Mouse (Mus musculus): ENCODE results near the gene Gss.
"Not testable (repeated sequence)": the region's sequence is repeated elsewhere in the genome, so short reads cannot be mapped to it uniquely, and the experiment has no call there.

Gss gene

DNA sequence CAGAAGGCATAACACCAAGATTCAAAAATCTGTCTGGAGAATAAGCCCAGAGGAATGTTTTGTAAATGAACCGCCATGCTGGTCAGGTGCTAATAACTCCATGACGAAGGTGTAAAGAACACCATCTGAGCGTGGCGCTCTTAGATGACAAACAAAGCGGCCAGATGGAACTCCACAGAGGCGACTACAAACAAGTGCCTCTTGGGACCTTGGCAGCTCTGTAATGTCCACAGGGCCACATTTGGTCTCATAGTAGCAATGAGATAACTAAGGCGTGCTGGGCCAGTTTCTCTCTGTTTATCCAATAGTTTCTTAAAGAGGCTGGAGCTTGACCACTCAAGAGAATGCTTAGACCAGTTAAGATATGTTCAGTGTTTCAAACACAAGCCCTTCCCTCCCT, 18.6 kb downstream of the Gss start:
- DNase-seq (ENCODE audit: low spot score): no peak

DNA sequence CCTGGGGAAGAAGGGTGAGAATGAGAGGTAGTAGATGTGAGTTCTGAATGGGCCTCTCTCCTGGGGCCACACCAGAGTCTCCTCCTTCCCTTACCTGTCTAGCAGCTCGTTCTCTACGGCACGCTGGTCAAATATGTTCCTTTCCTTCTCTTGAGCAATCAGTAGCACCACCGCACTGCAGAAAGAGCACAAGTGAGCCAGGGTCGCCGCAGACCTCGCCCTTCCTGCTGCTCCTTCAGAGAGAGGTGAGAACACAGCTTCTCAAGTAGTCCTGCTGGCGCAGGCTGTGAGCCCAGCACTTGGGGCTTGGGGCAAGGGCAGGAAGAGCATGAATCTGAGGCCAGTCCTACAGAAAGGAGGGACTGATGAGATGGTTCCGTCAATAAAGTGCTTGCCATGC, 19.6 kb downstream of the Gss start:
- no peak for DNase-seq (ENCODE audit: low spot score)

DNA sequence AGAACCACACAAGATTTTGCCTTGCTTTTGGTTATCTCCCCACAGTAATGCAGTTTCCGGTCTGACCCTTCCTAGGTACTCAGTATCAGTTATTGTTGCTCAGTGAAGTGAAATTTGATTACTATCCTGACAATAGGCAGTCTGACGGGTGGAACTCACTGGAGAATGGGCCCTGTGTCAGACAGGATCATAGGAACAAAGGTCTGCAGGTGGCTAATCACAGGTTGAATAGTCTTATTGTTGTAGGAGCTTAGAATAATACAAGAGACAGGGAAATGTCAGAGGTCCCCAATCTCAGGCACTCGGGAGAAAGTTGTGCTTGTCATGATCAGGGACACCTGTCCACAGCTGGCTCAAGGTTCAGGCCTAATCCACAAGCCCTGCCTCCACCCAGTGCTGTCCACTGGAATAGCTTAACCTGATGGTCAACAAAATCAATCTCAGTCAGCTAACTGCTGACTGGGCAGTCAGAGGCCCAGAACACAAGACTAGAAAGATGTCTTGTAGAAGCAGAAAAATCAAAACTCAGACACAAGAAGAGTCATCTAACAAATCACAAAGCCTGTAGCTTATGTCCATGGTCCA, 23.3 kb downstream of the Gss start:
- no peak for DNase-seq (ENCODE audit: low spot score)

DNA sequence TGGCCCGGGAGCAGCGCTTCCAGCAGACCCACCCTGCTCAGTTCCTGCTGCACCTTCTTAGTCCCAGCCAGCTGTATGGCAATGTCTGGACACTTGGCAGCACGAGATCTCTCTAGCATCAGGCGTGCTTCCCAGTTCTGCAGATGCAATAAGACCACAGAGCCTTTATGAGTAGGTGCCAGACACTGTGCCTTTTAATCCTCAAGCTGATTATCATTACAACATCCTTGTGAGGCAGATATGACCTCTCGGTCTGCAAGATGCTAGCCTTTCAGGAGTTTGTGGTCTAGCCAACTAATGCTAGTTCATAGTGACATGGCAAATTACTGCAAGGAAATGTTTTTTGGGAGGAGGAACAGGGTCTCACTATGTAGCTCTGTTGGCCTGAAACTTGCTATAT, 24.9 kb downstream of the Gss start:
- no peak for DNase-seq (ENCODE audit: low spot score)

DNA sequence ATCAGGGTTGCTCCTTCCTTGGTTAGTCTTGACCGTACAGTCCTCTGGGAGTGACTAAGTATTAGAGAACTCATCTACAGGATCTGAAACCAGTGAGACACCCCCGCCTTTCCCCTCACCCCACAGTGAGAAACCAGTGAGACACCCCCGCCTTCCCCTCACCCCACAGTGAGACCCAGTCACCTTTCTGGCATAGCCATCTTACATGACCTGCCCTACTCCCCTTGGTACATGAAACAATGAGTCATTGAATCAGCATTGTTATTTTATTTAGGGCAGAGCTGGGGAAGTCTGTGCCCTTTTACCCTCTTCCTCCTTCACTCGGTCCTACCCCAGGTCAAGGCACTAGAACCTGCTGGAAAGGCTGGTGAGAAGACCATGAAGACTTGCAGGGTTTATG, 29.7 kb downstream of the Gss start:
- no peak for DNase-seq (ENCODE audit: low spot score)

DNA sequence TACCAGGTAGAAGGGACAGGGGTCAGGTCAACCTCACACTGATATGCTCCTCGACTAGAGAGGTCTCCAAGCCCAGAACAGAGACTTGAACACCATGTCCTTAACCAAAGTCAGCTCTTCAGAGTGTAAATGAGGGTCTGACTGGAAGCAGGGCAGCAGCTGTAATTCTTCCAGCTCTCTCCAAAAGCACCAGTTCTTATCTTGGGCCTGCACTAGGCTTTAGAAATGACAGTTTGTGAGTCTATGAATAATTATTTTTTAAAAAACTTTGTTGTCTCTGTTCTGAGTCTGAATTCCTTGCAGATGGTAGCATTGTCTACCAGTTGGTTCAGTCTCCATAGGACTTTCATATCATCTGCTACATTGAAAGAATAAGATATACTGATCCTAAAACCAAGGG, 30.4 kb downstream of the Gss start:
- DNase-seq (ENCODE audit: low spot score): no peak

DNA sequence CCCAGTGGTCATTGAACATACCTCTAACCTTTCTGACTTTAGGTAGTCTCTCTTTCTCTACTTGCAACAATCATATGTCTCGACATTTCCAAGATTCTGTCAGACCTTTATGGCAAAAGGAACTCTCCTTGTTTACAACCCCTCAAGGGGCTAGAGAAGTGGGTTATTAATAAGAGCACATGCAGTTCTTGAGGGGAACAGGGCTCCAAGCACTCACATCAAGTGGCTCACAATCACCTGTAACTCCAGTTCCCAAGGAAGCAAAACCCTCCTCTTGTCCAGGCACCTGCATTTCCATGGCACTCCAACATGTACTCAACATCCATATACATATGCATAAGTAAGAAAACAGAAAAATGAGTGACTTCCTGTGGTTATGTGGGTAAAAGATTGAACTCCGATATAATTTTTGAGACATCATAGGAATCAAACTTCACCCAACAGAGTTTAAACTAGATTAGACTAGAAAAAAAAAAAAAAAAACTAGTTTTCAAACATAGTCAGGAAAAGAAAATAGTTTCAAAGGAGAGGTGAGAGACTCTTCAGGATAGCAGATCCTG, 38.1 kb downstream of the Gss start:
- no peak for DNase-seq (ENCODE audit: low spot score)

DNA sequence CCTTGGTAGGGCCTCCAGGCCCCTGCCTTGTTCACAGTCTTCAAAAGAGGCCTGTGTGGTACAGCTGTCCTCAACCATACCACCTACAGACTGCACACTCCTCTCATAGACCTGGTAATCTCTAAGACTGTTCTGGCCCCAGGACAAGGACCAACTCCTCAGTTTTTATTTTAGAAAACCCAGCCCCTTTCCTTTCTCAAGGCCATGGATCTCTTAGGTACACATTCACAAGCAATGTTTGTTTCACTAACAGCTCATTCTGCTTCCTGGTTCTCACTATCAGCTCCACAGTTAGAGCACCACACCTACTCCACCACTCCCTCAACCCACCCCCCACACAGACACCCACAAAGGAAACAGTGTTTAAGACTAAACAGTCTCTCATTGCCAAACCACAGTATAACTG, 39.7 kb downstream of the Gss start:
- DNase-seq (ENCODE audit: low spot score): no peak

DNA sequence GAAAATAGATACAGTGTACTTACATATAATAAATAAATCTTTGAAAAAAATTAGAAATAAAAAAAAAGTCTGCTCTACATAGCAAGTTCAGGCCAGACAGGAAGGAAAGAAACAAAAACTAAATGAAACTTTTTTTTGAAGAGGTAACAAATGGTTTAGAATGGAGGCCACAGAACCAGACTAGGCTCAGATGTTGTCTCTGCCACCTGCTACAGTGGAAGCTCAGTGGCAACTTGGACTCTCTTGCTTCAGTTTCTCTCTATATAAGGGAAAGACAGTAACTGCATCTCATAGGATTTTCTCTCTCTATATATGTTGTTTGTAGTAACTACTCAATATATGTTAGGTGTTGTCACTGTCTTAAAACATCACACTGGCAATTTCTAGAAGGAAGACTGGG, 40.3 kb downstream of the Gss start:
- DNase-seq (ENCODE audit: low spot score): no peak

DNA sequence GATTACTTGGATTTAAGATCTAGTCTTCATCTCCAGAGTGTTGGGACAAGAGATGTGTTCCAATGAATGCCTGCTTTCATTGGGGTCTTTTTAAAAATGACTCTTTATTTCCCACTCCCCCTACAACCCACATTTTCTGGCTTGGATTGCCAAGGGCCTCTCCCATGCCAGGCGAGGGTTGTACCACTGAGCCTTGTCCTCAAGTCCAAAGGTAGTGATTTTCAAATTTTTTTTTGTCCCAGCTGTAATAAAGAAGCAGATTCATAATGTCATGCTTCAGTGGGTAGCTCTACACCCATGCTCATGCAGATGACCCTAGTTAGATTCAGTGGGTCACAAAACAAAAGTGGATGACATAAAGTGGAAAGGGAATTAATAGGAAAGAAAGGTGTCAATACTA, 45.7 kb downstream of the Gss start:
- DNase-seq (ENCODE audit: low spot score): no peak

DNA sequence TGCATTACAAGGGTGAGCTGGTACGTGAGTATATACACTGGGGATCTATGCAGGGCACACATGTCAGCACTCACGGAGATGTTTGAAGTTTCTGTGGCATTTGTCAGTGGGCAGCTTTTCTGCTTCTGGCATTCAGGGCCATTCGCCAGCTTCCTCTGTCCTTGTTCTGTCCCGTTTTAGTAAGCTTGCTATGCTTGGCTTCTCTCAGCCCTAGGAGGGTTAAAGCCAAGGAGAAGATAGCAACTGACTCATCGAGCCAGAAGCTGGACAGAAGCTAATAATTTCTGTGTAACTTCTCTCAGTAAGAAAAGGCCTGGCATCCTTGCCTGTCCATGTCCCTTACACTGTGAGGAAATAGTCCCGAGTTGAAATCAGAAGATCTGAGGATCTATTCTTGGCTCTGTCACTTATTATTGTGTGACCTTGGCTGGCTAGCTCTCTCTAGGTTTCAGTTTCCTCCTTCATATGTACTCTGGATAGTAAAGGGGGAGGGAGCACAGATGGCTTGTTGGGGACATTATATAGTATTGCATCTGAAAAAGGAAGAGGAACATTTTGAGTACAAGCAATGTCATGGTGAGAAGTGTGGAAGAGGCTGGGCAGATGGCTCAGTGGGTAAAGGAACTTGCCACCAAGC, 51.7 kb downstream of the Gss start:
- DNase-seq (ENCODE audit: low spot score): no peak

DNA sequence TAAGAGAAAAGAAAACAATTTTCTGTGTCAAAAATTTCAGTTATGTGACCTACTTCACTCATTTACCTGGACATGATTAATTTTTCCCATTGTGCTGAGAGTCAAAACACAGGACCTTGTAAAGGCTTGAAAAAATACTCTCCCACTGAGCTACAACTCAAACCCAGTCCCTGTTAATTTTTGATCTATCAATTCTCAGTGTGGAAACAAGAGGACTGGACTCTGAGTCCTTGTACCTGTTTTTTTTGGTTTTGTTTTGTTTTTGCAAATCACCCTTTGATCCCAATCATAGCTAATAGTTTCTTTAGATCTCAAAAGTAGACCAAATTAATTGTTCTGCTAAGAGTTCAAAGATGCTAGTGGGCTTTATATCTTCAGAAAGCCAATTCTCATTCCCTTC, 52.9 kb downstream of the Gss start:
- DNase-seq (ENCODE audit: low spot score): no peak

DNA sequence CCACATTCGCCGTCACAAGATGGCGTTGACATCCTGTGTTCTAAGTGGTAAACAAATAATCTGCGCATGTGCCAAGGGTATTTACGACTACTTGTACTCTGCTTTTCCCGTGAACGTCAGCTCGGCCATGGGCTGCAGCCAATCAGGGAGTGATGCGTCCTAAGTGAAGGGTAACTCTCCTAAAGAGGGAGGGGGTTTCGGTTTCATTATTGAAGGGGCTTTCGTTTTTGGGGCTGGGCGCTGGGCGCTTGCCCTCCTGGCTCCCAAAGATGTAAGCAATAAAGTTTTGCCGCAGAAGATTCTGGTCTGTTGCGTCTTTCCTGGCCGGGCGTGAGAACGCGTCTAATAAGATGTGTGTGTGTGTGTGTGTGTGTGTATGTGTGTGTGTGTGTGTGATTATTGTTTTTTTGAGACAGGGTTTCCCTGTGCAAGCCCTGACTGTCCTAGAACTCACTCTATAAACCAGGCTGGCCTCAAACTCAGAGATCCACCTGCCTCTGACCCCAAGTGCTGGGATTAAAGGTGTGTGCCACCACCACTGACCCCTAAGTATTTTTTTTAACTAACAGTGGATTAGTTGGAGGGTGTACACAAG, 54.0 kb downstream of the Gss start:
- DNase-seq (ENCODE audit: low spot score): not testable (repeated sequence)

DNA sequence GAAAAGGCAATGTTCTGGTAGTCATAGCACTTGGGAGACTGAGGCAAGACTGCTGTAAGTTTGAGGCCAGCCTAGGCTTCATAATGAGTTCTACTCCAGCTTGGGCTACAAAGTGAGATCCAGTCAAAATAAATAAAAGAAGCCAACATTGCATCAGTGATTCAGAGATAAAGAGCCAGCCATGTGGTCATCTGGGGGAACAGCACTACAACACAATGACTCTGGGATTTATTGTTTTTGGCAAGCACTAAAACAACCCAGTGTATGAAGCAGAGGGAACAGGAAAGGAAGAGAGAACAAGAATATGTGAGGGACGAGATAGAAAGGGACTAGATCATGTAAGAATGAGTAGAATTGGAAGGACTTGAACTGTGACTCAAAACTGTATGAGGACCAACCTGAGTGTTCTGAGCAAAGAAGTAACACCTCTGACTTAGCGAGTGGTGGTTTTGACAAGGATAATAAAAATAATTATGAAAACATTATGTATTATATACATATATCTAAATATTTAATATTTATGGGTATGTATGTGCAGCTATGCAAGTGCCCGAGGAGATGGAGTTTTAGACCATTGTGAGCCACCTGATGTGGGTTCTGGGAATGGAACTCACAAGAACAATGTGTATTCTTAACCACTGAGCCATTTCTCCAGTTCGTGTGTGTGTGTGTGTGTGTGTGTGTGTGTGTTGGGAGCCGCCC, 54.7 kb downstream of the Gss start:
- DNase-seq (ENCODE audit: low spot score): no peak

DNA sequence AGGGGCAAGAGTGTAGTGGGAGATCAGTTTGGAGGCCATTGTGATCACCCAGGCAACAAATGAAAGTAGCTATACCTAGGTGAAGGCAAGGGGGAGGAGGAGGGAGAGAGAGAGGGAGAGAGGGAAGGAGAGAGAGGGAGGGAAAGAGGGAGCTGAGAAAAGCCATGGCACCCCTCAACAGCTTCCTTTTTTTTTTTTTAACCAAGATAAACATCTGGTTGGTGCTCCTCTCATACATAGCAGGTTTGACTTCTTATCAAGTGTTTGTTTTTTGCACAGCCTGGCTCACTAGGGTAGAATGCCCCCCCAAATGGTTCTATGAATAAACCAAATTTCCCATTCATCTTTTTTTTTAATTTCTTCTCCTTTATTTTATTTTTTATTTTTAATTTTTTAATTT, 56.3 kb downstream of the Gss start:
- DNase-seq (ENCODE audit: low spot score): no peak

DNA sequence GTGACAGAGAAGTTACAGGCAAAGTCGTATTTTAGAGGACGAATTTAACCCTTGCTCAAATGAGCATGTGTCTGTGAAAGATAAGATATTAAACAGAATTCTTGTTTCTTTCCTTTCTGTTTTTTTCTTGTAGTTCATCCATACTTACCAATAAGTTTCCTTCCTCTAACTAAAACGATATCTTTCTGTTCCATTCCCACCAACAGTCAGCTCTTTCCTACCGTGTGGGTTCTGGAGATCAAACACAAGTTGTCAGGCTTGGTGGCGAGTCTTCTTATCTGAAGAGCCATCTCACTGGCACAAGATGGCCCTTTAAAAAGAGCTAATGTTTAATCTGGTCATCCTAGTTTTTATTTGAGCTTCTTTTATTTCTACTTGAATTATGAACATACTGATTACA, 65.2 kb downstream of the Gss start:
- DNase-seq (ENCODE audit: low spot score): no peak

DNA sequence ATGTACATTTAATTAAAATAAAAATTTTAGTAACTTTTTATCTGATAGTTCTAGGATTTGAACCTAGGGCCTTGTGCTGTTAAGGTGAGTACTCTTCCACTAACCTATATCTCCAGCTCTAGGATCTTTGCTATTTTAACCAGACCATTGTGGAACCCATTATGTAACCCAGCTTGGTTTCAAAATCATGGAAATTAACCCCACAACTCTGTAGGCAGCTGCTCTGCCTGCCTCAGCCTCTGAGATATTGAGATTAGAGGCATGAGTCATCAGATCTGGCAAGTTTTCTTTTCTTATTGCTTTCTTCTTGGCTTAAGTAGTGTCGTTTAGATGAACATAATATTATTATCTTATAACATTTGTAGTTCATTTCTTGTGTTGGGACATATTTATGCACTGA, 68.2 kb downstream of the Gss start:
- DNase-seq (ENCODE audit: low spot score): no peak

DNA sequence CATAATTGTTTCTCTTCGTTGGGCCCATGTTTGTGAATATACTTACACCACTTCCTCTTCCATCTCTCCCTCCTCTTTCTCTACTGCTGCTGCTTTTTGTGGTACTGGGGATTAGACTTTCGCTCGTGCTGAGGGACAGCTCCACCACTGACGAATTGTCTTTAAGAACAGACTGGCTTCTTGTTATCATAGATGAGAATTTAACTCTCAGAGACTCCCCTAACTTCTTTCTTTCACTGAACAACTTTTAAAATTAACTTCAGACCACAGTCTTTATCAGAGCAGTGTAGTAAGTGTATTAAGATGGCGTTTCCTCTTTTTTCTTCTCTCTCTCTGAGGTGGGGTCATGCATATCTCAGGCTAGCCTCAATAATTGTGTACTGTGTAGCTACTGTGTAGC, 68.9 kb downstream of the Gss start:
- no peak for DNase-seq (ENCODE audit: low spot score)

DNA sequence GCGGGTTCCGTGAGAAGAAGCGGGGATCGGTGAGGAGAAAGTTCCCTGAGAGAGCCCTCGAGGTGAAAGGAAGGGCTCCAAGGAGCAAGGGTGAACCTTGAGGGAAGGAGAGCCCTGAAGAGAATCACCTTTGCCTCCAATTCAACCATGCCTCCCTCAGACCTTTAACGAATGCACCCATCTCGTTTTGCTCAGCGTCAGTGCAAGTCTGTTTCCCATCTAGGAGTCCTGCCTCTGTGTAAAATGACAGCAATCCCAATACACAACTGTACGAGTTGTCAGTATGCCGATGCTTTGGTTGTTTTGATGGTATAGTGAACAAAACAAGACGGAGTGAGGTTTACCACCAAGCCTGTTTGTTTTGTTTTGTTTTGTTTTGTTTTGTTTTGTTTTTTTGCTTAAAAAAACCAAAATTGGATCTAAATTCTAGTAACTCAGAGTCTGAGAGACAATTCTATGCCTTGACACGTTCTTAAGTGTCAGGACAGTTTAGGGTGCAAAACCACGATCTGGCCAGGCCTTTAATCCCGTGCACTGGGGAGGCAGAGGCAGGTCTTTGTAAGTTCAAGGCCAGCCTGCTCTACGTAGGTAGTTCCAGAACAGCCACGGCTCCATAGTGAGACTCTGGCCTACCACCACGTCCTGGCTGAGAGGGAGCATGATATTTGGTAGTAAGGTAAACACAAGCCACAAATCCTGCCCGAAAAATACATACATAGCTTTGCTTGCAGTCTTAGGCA, 73.9 kb downstream of the Gss start:
- DNase-seq (ENCODE audit: low spot score): no peak

DNA sequence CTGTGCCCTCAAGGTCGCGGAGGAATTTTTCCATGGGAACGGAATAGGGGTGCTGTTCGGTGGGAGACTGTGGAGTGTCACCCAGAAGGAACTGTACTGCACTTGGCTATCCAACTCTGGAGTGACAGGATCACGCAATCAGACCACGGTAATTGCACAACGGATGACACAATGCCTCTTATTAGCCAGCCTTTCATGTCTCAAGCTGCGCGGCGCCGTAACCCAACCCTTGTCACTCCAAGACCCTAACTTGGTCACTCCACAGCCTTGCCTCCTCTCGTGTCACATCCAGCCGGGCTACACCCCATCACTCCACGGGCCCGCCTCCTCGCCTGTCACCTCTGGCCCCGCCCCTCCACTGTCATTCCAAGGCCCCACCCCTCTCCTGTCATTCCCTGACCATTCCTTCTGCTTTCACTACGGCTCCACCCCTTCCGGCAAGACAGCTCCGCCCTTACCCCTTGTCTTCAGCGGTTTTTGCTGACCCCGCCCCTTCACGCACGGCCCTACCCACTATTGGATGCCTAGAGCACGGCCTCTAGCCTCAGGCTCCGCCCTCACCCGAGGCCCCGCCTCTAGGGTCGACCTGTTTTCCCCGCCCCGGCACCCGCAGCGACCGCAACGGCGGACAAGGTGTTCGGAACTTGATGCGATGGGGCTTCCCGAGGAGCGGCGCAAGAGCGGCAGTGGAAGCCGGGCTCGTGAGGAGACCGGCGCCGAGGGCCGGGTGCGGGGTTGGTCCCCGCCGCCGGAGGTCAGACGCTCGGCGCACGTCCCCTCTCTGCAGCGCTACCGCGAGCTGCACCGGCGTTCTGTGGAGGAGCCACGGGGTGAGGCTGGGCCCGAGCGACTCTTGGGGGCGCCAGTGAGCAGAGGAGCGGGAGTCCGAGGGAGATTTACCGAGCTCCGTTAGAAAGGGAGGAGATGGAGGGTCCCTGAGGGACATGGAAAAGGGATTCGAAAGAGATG, 74.9 kb downstream of the Gss start, which contains the start of the genes Acss2 and Ggt7:
Acss2 (plus strand) TSS at position 494 of the 969 bp plus-strand sequence.
Ggt7 (minus strand) TSS at position 783 of the 969 bp plus-strand sequence.
- DNase-seq (ENCODE audit: low spot score): peak; percentile 99

DNA sequence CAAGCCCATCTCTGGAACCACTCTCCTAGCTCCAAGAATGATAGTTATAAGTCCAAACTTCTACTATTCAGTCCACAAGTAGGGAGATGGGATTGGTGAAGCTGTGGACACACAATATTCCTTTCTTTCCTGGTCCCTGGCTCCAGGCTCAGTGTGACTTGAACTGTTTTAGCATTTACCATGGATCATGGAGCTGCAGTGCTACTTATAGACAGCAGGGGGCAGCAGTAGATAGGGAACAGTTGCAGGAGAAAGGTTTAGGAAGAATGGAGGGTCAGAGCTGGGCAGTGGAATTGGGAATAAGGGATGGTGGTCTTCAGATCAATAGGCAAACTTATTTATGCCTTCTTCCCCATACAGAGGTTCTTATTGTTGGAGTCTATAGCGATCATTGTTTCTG, 76.7 kb downstream of the Gss start:
- DNase-seq (ENCODE audit: low spot score): peak; percentile 44

Measured in testis, postnatal 14 days (tissue).